Mouse (Mus musculus) urinary bladder, adult 18-20 months (tissue): ENCODE measurements around the gene 4930522H14Rik.

Source experiments
- DNase-seq, 2 experiments: peaks; one replicate each; pipeline ENCODE4 v3.0.0; 2022; ENCODE audit warnings: low spot score in 2 of 2, mixed read lengths in 2 of 2

The 4930522H14Rik gene

GRCm38 (mm10) chr4:109475577-109476553, 55.2 kb downstream of the 4930522H14Rik start:
- peak; percentile 29 to 61 for DNase-seq

- DNase-seq, result no peak
Observed at GRCm38 (mm10) chr4:109475078-109475477, 56.0 kb downstream of the 4930522H14Rik start.

GRCm38 (mm10) chr4:109472566-109472965, 58.5 kb downstream of the 4930522H14Rik start:
- DNase-seq, result no peak

GRCm38 (mm10) chr4:109471606-109472005, 59.5 kb downstream of the 4930522H14Rik start:
- no peak for DNase-seq

- no peak for DNase-seq
Observed at GRCm38 (mm10) chr4:109467687-109468086, 63.4 kb downstream of the 4930522H14Rik start.

GRCm38 (mm10) chr4:109463892-109464291, 67.2 kb downstream of the 4930522H14Rik start:
- no peak for DNase-seq

- DNase-seq, result no peak
Observed at GRCm38 (mm10) chr4:109460421-109461179, 70.5 kb downstream of the 4930522H14Rik start.

- no peak for DNase-seq
Observed at GRCm38 (mm10) chr4:109456821-109457220, 74.3 kb downstream of the 4930522H14Rik start.
